ENCODE assay signal across 18 mouse cellular contexts in genomic region chr12:37633286-37633685, GRCm38 (mm10).
DNase-seq lines count a peak whose midpoint lies in the region; ATAC-seq and TF ChIP-seq lines count a peak whose summit lies in the region.
"Had no signal": no experiment of that assay in that cellular context is flagged by ENCODE, and none has a peak within 500 bp of the region (broad histone marks: within the 10 kb centered on the region; RNA-seq: fewer than 3 reads in every experiment).

No protein-coding gene starts in this region.

- no peaks in the 10 kb centered on the region for H3K9me3 ChIP-seq in embryonic facial prominence, embryonic 14.5 days (ENCODE audit: control insufficient read depth, low read length)
- H3K9me3 ChIP-seq in embryonic facial prominence, embryonic 10.5 days = no peaks in the 10 kb centered on the region
- H3K9me3 ChIP-seq: heart, embryonic 12.5 days; hindbrain, embryonic 15.5 days had no signal

- no peak for TF ChIP-seq CTCF in gastrocnemius, adult 2 months (IDR thresholded peaks at IDR 0.05)

- H3K4me1 ChIP-seq in embryonic facial prominence, embryonic 14.5 days (ENCODE audit: control insufficient read depth, insufficient read depth, low read length) = no peaks in the 10 kb centered on the region
- H3K4me1 ChIP-seq in embryonic facial prominence, embryonic 10.5 days = no peaks in the 10 kb centered on the region
- H3K4me1 ChIP-seq: heart, embryonic 12.5 days; hindbrain, embryonic 15.5 days had no signal

- H3K27me3 ChIP-seq in embryonic facial prominence, embryonic 14.5 days (replicated peaks; ENCODE audit: control insufficient read depth, insufficient read depth, low read length) = no peaks in the 10 kb centered on the region
- no peaks in the 10 kb centered on the region for H3K27me3 ChIP-seq in embryonic facial prominence, embryonic 10.5 days (replicated peaks; ENCODE audit: low read depth, poor library complexity, severe bottlenecking)
- H3K27me3 ChIP-seq: heart, embryonic 12.5 days; hindbrain, embryonic 15.5 days had no signal

- DNase-seq in embryonic facial prominence, embryonic 14.5 days (ENCODE audit: low spot score) = peak; percentile 15
- no peak for DNase-seq in embryonic facial prominence, embryonic 10.5 days (ENCODE audit: low spot score)
- DNase-seq in layer of hippocampus, adult 11-12 months (ENCODE audit: low spot score) = peak; percentile 24
- DNase-seq in layer of hippocampus, adult 9-10 months (ENCODE audit: low spot score) = peak; percentile 18
- DNase-seq in telencephalon, adult 2 months (ENCODE audit: low read depth, low spot score) = peak; percentile 19
- no peak for DNase-seq in adrenal gland, adult 18-20 months (ENCODE audit: low spot score in 2 of 2)
- DNase-seq in gastrocnemius, adult 2 months = no peak
- DNase-seq: adrenal gland, postnatal 25 days; B cell, adult 2 months; cerebellum, adult 2 months; cerebellum, postnatal 10 days; gastrocnemius, postnatal 25 days; heart, postnatal 36 days had no signal

- intact Hi-C loops in gastrocnemius, adult 2 months (cut with DNase I) = no loop called here

- no peak overlapping the region for H3K4me3 ChIP-seq in embryonic facial prominence, embryonic 14.5 days (ENCODE audit: low read depth, low read length)
- H3K4me3 ChIP-seq in embryonic facial prominence, embryonic 10.5 days = no peak overlapping the region
- no peak overlapping the region for H3K4me3 ChIP-seq in gastrocnemius, adult 2 months
- H3K4me3 ChIP-seq: heart, embryonic 12.5 days; hindbrain, embryonic 15.5 days had no signal

- no peak overlapping the region for H3K4me2 ChIP-seq in embryonic facial prominence, embryonic 14.5 days (ENCODE audit: low read depth, low read length)
- H3K4me2 ChIP-seq: heart, embryonic 12.5 days; hindbrain, embryonic 15.5 days had no signal

- H3K9ac ChIP-seq in embryonic facial prominence, embryonic 14.5 days (ENCODE audit: low read depth, low read length) = no peak overlapping the region
- H3K9ac ChIP-seq: heart, embryonic 12.5 days; hindbrain, embryonic 15.5 days had no signal

- no peak overlapping the region for H3K27ac ChIP-seq in embryonic facial prominence, embryonic 14.5 days (replicated peaks; ENCODE audit: low read depth, low read length)
- H3K27ac ChIP-seq in embryonic facial prominence, embryonic 10.5 days (replicated peaks) = no peak overlapping the region
- H3K27ac ChIP-seq in gastrocnemius, adult 2 months = no peak overlapping the region
- H3K27ac ChIP-seq: hindbrain, embryonic 15.5 days had no signal

- no peaks in the 10 kb centered on the region for H3K36me3 ChIP-seq in embryonic facial prominence, embryonic 14.5 days (ENCODE audit: control insufficient read depth, insufficient read depth, low read length)
- H3K36me3 ChIP-seq in embryonic facial prominence, embryonic 10.5 days (replicated peaks) = no peaks in the 10 kb centered on the region
- H3K36me3 ChIP-seq: G1E; heart, embryonic 12.5 days; hindbrain, embryonic 15.5 days had no signal

- no peak for ATAC-seq in embryonic facial prominence, embryonic 14.5 days (ENCODE audit: low read depth)
- ATAC-seq: CD4-positive, CD25-positive, alpha-beta regulatory T cell, adult 4 months; forebrain, embryonic 16.5 days had no signal

- 54% methylated on average over 4 of the region's 4 CpGs for WGBS in embryonic facial prominence, embryonic 14.5 days
- 80% methylated on average over 4 of the region's 4 CpGs for WGBS in embryonic facial prominence, embryonic 10.5 days

Comparison
In these comparisons a context has a peak if more than half of its experiments do, and no peak if none do; other contexts are left out.
1. DNase-seq: peak in embryonic facial prominence, embryonic 14.5 days (single experiment), layer of hippocampus, adult 11-12 months (single experiment), layer of hippocampus, adult 9-10 months (single experiment) and telencephalon, adult 2 months (single experiment); none in embryonic facial prominence, embryonic 10.5 days (single experiment), adrenal gland, adult 18-20 months (0 of 2) and gastrocnemius, adult 2 months (single experiment).